Mouse (Mus musculus) stomach, embryonic 14.5 days (tissue): ENCODE measurements around the gene Ucp3. TPM values are rescaled to one million over a fixed set of nuclear protein-coding genes. Genes with fewer than 3 reads are reported as not detected.

Experiments used
- ATAC-seq: fragments of 200-750 bp; cut with Nextera tagmentation; 2 replicates; pipeline ENCODE4 v1.8.0; 2017; ENCODE audit warnings: low read depth, moderate TSS enrichment; ENCODE audit not compliant: insufficient number of reproducible peaks, insufficient read depth, low FRiP score
- H3K27ac ChIP-seq: fragments of 300-500 bp; sonication (generic); 2 replicates; pipeline ENCODE4 v1.5.1; 2014; ENCODE audit warnings: mild to moderate bottlenecking, low read length, moderate library complexity, mixed read lengths
- H3K27me3 ChIP-seq: fragments of 300-500 bp; sonication (generic); 2 replicates; pipeline ENCODE4 v1.6.1; 2014; ENCODE audit warnings: low read length, control low read depth, mixed read lengths; ENCODE audit not compliant: control insufficient read depth, insufficient read depth
- H3K36me3 ChIP-seq: fragments of 300-500 bp; sonication (generic); 2 replicates; pipeline ENCODE4 v1.6.1; 2014; ENCODE audit warnings: mild to moderate bottlenecking, control low read depth, low read length, moderate library complexity, mixed read lengths; ENCODE audit not compliant: control insufficient read depth, insufficient read depth
- H3K4me1 ChIP-seq: fragments of 300-500 bp; sonication (generic); 2 replicates; pipeline ENCODE4 v1.6.1; 2014; ENCODE audit warnings: low read length, control low read depth, mixed read lengths; ENCODE audit not compliant: control insufficient read depth, insufficient read depth
- H3K4me2 ChIP-seq: fragments of 300-500 bp; sonication (generic); replicated peaks from 2 replicates; pipeline ENCODE4 v1.6.1; 2014; ENCODE audit warnings: low read depth, low read length, control low read depth
- H3K4me3 ChIP-seq: fragments of 300-500 bp; sonication (generic); 2 replicates; pipeline ENCODE4 v1.5.1; 2014; ENCODE audit warnings: low read depth, low read length, control low read depth
- H3K9ac ChIP-seq: fragments of 300-500 bp; sonication (generic); replicated peaks from 2 replicates; pipeline ENCODE4 v1.6.1; 2014; ENCODE audit warnings: low read depth, mild to moderate bottlenecking, control low read depth, low read length, moderate library complexity, mixed read lengths
- H3K9me3 ChIP-seq: fragments of 300-500 bp; sonication (generic); 2 replicates; pipeline ENCODE4 v1.6.1; 2016; ENCODE audit warnings: low read depth, low read length, control low read depth; ENCODE audit not compliant: control insufficient read depth
- WGBS: fragments of 180-500 bp; shearing (Covaris S2); extraction: QIAGEN DNeasy Blood & Tissue Kit; methylation state at CpG from one replicate; pipeline ENCODE4 v1.1.7; 2014; 5-methylcytosine and 5-hydroxymethylcytosine counted together
- polyA plus RNA-seq: library from polyadenylated mRNA; unstranded; fragments of >200 nt; fragmentation: Nextera tagmentation; extraction: Ambion mirVana; gene quantifications from 2 replicates; pipeline ENCODE4 v1.2.1, GENCODE M21; 2014

The Ucp3 gene
- polyA plus RNA-seq = not detected in 2 replicates

GRCm38 (mm10) chr7:100472777-100473176 is at the start of gene Ucp3:
Gene Ucp3, plus strand, starts transcription at chr7:100472990.
- Histone ChIP-seq H3K4me2 (no peak within 1 kb of the TSS), H3K9ac (no peak within 1 kb of the TSS), H3K4me1 (no peaks in the 10 kb centered on the region), H3K27ac (no peak within 1 kb of the TSS), H3K36me3 (peaks cover 7% of the 10 kb centered on the region; the same call in 1 of the 2 replicates), H3K9me3 (no peaks in the 10 kb centered on the region), H3K27me3 (no peaks in the 10 kb centered on the region), H3K4me3 (no peak within 1 kb of the TSS)
- WGBS = 80% methylated on average over 6 of the region's 6 CpGs
- no peak for ATAC-seq

DNA sequence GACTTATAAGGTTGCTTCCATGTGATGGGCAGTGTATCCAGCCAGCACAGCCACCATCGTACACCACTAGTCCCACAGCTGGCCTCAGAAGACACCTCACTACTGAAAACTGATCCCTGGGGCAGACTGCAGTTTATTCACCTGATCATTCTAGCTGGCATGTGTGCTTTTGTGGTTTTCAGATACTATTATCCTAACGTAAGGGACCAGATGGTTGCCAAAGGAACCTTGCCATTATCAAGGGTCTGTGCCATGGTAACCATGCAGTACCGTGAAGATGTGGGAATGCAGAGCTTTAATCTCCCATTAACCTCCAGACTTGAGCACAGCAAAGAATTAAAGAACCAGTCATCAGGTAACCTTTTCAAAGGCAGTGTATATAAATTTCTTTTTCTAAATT is 47.0 kb upstream of the Ucp3 start:
- no peak for ATAC-seq
- Histone ChIP-seq H3K36me3 (peaks cover 49% of the 10 kb centered on the region), H3K9me3 (no peaks in the 10 kb centered on the region), H3K27me3 (no peaks in the 10 kb centered on the region), H3K4me3 (no peak overlapping the region), H3K4me1 (no peaks in the 10 kb centered on the region), H3K9ac (no peak overlapping the region), H3K27ac (no peak overlapping the region), H3K4me2 (no peak overlapping the region)
- WGBS = 89% methylated on average over 3 of the region's 3 CpGs

DNA sequence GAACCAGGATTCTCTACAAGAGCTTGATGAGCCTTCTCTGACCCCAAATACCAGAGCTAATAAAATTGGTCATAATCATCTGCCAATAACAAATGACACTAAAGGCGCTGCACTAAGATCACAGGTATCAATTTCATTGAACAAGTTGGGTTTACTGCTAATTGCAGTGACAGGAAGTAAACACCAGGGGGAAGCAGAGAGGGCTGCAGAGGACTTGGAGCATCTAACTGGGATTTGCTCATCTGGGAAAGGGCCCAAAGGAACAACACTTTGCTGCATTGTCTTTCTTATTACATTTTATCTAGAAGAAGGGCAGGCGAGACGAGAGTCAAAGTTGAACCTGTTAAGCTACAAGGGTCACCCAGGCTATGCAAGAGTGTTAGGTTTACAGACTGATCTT is 43.7 kb upstream of the Ucp3 start:
- Histone ChIP-seq H3K27ac (no peak overlapping the region), H3K4me1 (no peaks in the 10 kb centered on the region), H3K9me3 (no peaks in the 10 kb centered on the region), H3K27me3 (no peaks in the 10 kb centered on the region), H3K9ac (no peak overlapping the region), H3K36me3 (peaks cover 58% of the 10 kb centered on the region), H3K4me2 (no peak overlapping the region), H3K4me3 (no peak overlapping the region)
- no peak for ATAC-seq
- 57% methylated on average over 3 of the region's 3 CpGs for WGBS

GRCm38 (mm10) chr7:100429911-100430310 is 42.9 kb upstream of the Ucp3 start:
- Histone ChIP-seq H3K4me2 (no peak overlapping the region), H3K4me1 (no peaks in the 10 kb centered on the region), H3K36me3 (peaks cover 52% of the 10 kb centered on the region), H3K4me3 (no peak overlapping the region), H3K9me3 (no peaks in the 10 kb centered on the region), H3K9ac (no peak overlapping the region), H3K27me3 (no peaks in the 10 kb centered on the region), H3K27ac (no peak overlapping the region)
- ATAC-seq = no peak
- WGBS = 88% methylated on average over 11 of the region's 11 CpGs

DNA sequence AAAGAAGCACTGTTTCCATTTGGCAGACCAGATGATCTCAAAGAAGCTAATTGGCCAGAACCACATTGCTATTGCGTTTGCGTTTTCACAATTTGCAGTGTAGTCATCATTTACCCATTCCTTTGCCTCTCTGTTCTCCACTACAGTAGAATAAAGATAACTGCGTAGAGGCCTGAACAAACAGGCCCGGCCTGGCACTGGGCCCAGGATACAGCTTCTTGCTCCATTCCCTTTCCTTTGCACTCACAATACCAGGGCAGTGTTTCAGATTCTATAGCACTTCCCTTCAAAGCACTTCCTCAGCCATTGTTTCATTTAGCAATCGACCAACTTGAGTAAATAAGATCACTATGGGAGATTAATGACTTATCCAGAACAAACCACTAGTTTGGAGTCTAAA is 41.7 kb upstream of the Ucp3 start:
- WGBS = 62% methylated on average over 5 of the region's 5 CpGs
- H3K9me3 ChIP-seq = no peaks in the 10 kb centered on the region
- no peak overlapping the region for H3K4me2 ChIP-seq
- peaks cover 52% of the 10 kb centered on the region for H3K36me3 ChIP-seq
- H3K4me1 ChIP-seq = no peaks in the 10 kb centered on the region
- no peak overlapping the region for H3K9ac ChIP-seq
- H3K27ac ChIP-seq = no peak overlapping the region
- H3K4me3 ChIP-seq = no peak overlapping the region
- no peaks in the 10 kb centered on the region for H3K27me3 ChIP-seq
- ATAC-seq = peak; percentile 77; the same call in 1 of the 2 replicates

DNA sequence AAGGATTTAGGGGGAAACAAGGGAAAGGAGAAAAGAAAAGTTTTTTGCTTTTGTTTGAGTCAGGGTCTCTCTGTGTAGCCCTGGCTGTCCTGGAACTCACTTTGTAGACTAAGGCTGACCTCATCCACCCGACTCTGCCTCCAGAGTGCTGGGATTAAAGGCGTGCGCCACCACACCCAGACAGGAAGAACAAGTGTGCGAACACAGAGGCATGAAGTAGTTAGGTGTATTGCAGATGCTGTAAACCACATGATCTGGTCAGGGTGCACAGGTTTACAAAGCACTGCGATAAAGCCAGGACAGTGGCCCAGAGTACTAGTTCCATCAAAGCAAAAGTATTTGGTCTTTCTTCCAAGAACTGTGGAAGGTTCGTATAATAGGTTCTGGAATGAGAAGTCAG is 39.5 kb upstream of the Ucp3 start:
- Histone ChIP-seq H3K9me3 (no peaks in the 10 kb centered on the region), H3K4me2 (no peak overlapping the region), H3K4me3 (no peak overlapping the region), H3K27me3 (no peaks in the 10 kb centered on the region), H3K36me3 (peaks cover 59% of the 10 kb centered on the region), H3K27ac (no peak overlapping the region), H3K9ac (no peak overlapping the region), H3K4me1 (no peaks in the 10 kb centered on the region)
- 93% methylated on average over 6 of the region's 6 CpGs for WGBS
- ATAC-seq = no peak

DNA sequence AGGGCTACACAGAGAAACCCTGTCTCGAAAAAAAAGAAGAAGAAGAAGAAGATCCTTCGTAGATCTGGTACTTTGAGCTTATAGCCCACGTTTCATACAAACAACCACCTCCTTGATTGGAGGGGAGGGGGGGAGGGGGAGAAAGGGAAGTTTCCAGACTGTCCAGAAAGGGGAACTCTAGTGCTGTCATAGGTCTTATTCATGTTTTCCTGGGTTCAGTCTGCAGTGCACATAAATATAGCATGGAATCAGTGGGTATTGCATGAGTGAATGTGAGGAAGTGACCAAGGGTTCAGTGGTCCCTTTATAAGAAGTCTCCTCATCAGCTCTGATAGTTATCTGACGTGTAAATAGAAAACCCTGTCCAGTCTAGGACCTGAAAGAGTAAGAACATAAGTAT is 29.1 kb upstream of the Ucp3 start:
- WGBS = 85% methylated on average over 4 of the region's 4 CpGs
- no peak for ATAC-seq

GRCm38 (mm10) chr7:100446271-100446670 is 26.5 kb upstream of the Ucp3 start:
- Histone ChIP-seq H3K27ac (no peak overlapping the region), H3K4me1 (no peaks in the 10 kb centered on the region), H3K4me2 (no peak overlapping the region), H3K27me3 (no peaks in the 10 kb centered on the region), H3K36me3 (peaks cover 68% of the 10 kb centered on the region), H3K9ac (no peak overlapping the region), H3K9me3 (no peaks in the 10 kb centered on the region), H3K4me3 (no peak overlapping the region)
- WGBS = 97% methylated on average over 5 of the region's 5 CpGs
- no peak for ATAC-seq

More for the DNA sequence above, 29.1 kb upstream of the Ucp3 start:
- peaks cover 53% of the 10 kb centered on the region for H3K36me3 ChIP-seq
- no peak overlapping the region for H3K27ac ChIP-seq
- no peaks in the 10 kb centered on the region for H3K9me3 ChIP-seq
- H3K4me2 ChIP-seq = no peak overlapping the region
- H3K9ac ChIP-seq = no peak overlapping the region
- no peaks in the 10 kb centered on the region for H3K27me3 ChIP-seq
- H3K4me3 ChIP-seq = no peak overlapping the region
- H3K4me1 ChIP-seq = no peaks in the 10 kb centered on the region

- no peak for ATAC-seq
- Histone ChIP-seq H3K9ac (no peak overlapping the region), H3K4me2 (no peak overlapping the region), H3K9me3 (no peaks in the 10 kb centered on the region), H3K4me3 (no peak overlapping the region), H3K36me3 (peaks cover 66% of the 10 kb centered on the region), H3K27ac (no peak overlapping the region), H3K4me1 (no peaks in the 10 kb centered on the region), H3K27me3 (no peaks in the 10 kb centered on the region)
- WGBS = 92% methylated on average over 12 of the region's 12 CpGs
Observed at GRCm38 (mm10) chr7:100448530-100448929, 24.3 kb upstream of the Ucp3 start.
